Mouse (Mus musculus) testis, adult 2 months (tissue): ENCODE measurements around the gene Fam47e. TPM values are rescaled to one million over a fixed set of nuclear protein-coding genes. Genes with fewer than 3 reads are reported as not detected.

Experiments
- H3K27ac ChIP-seq: fragments of 200-500 bp; 2 replicates; pipeline ENCODE4 v1.5.1; 2012; ENCODE audit warnings: low read depth, low read length; ENCODE audit not compliant: control insufficient read depth, insufficient read depth
- H3K27me3 ChIP-seq: fragments of 200-500 bp; 2 replicates; pipeline ENCODE4 v1.6.1; 2012; ENCODE audit warnings: mild to moderate bottlenecking, low read length, moderate library complexity; ENCODE audit not compliant: control insufficient read depth, insufficient read depth
- H3K36me3 ChIP-seq: fragments of 200-500 bp; 2 replicates; pipeline ENCODE4 v1.6.1; 2012; ENCODE audit warnings: mild to moderate bottlenecking, low read length; ENCODE audit not compliant: control insufficient read depth, insufficient read depth
- H3K4me1 ChIP-seq: fragments of 200-500 bp; 2 replicates; pipeline ENCODE4 v1.6.1; 2012; ENCODE audit warnings: low read length; ENCODE audit not compliant: control insufficient read depth, insufficient read depth
- H3K4me3 ChIP-seq: fragments of 200-500 bp; 2 replicates; pipeline ENCODE4 v1.5.1; 2012; ENCODE audit warnings: low read depth, mild to moderate bottlenecking, low read length, moderate library complexity, mixed read lengths; ENCODE audit not compliant: control insufficient read depth
- CTCF ChIP-seq: fragments of 200-500 bp; IDR thresholded peaks from 2 replicates; pipeline ENCODE4 v1.5.1; 2012; ENCODE audit warnings: low read depth, mild to moderate bottlenecking, inconsistent platforms, low read length, moderate library complexity; ENCODE audit not compliant: control insufficient read depth, insufficient read depth, insufficient replicate concordance
- POLR2A ChIP-seq: fragments of 200-500 bp; IDR thresholded peaks from 2 replicates; pipeline ENCODE4 v1.6.1; 2012; ENCODE audit warnings: low read depth, mild to moderate bottlenecking, inconsistent platforms, low read length, moderate library complexity; ENCODE audit not compliant: control insufficient read depth
- polyA plus RNA-seq: library from polyadenylated mRNA; depleted of rRNA; stranded (reverse); fragments of >200 nt; gene quantifications from 2 replicates; pipeline ENCODE4 v1.2.3, GENCODE M21; 2012

Gene Fam47e
- polyA plus RNA-seq, 1 experiment: not detected

DNA sequence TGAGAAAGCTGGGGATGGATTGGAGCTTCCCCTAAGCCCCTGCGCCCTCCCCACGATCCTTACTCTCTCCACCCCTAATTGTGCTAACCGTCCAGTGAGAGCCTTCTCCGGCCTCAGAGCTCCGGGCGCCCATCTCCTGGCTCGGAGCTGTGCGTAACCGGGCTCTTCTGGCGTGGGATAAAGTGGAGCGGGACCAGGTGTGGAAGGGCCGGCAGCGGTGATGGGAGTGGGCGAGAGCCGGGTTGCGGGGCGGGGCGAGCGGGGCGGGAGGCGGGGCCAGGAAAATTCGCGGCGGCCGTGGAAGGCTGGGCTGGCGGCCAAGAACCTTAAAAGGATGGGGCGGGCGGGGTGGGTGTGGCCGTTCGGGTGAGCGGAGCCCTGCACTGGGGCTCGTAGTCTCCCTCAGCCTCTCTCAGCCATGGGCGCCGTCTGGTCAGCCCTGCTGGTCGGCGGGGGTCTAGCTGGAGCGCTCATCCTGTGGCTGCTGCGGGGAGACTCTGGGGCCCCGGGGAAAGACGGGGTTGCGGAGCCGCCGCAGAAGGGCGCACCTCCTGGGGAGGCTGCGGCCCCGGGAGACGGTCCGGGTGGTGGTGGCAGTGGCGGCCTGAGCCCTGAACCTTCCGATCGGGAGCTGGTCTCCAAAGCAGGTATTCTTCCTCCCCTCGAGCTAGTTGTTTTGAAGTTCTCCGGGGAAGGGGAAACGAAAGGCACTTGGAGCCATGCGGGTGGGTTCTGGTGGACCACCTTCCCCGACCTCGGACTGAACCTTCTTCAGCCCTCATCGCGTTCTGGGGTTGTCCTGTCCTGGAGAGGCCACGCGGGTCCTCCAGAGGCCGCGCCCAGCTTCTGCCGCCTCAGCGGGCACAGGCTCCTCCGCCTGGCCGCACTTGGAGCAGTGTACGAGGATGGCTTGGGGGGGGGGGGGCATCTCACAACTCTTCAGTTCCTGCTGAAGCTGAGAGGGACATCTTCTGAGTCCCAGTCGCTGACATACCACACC is 48.1 kb downstream of the Fam47e start, which contains the start of gene Stbd1:
Gene Stbd1, plus strand, starts transcription at position 351 of the 1,000 bp plus-strand sequence.
- TF ChIP-seq CTCF (no peak), POLR2A (no peak)
- H3K27me3 ChIP-seq: no peaks in the 10 kb centered on the region
- no peaks in the 10 kb centered on the region for H3K36me3 ChIP-seq
- peak within 1 kb of the TSS; percentile 78 for H3K4me3 ChIP-seq
- H3K4me1 ChIP-seq: peaks cover 10% of the 10 kb centered on the region
- no peak within 1 kb of the TSS; the same call in 1 of the 2 replicates for H3K27ac ChIP-seq

DNA sequence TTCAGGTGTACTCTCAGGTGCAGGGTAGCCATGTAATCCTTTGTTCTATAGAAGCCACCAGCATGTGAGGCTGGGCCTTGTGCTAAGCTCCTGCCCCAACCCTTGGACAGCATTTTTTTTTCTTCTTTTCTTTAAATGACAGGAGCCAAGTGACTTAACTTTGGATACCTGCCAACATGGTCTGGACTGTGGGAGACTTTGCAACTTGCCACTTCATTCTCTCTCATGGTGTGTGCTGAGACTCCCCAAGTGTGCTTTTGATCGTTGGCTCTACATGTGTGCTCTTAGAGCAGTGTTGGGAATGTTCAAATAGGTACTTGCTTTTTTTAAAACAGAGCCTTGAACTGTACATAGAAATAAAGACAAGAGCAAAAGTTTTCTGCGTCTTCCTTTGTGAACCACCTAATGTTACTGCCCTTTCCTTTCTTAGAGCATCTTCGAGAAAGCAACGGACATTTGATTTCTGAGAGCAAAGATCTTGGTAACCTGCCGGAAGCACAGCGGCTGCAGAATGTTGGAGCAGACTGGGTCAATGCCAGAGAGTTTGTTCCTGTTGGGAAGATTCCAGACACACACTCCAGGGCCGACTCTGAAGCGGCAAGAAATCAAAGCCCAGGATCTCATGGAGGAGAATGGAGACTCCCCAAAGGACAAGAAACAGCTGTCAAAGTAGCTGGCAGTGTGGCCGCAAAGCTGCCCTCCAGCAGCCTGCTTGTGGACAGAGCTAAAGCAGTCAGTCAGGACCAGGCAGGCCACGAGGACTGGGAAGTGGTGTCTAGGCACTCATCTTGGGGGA is 49.8 kb downstream of the Fam47e start:
- H3K36me3 ChIP-seq: no peaks in the 10 kb centered on the region; the same call in 1 of the 2 replicates
- H3K27ac ChIP-seq: no peak overlapping the region
- no peak for TF ChIP-seq CTCF
- no peak for TF ChIP-seq POLR2A
- no peaks in the 10 kb centered on the region for H3K27me3 ChIP-seq
- H3K4me1 ChIP-seq: peaks cover 10% of the 10 kb centered on the region
- H3K4me3 ChIP-seq: no peak overlapping the region

DNA sequence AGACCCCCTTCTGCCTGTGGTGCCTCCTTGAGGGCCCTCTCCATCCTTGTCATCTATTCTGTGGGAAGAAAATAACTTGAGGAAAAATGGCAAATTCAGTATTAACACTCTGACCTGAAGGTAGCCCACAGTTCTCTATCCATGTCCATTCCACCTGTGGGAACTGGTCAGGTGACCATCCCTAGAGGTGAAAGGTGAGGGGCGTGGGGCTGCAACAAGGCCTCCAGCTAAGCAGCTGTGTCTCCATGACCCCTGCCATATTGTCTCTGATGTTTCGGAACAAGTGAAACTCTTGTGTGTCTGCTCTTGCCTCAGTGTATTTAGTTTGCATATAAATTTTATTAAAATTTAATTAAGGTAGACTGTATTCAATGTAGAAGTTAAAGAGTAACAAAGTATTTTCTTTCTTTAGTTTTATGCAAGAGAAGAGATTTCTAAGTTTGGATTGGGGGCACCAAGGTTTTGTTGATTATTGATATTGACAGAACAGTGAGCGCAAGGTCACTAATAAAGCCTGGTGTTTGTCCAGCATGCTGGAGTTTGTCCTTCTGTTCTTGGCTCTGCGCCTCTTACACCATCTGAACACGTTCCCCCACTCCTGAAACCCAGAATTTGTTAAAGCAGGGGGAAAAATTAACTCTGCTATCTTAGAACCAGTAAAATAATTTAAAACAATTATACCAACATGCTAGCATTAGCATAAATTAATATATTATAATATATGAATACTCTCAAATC is 52.8 kb downstream of the Fam47e start:
- peaks cover 9% of the 10 kb centered on the region for H3K4me1 ChIP-seq
- H3K36me3 ChIP-seq: peaks cover 2% of the 10 kb centered on the region
- H3K4me3 ChIP-seq: no peak overlapping the region
- no peak overlapping the region for H3K27ac ChIP-seq
- no peaks in the 10 kb centered on the region for H3K27me3 ChIP-seq
- no peak for TF ChIP-seq CTCF
- no peak for TF ChIP-seq POLR2A

DNA sequence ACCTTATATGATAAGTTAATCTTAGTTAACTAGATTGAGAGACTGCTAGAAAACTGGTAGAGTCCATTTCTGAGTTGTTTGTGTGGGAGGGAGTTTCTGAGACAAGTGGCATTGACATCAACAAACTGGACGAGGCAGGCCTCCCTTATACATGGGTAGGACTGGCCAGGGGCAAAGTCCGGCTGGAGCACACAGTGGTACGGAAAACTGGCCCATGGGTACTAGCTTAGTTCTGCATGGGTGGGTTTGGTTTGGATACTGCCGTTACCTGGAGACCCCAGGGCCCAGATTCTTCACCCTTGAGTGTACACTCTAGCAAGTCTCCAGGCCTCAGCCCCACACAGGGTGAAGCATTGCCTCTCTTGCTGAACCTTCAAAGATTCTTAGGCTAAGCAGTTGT is 57.9 kb downstream of the Fam47e start:
- TF ChIP-seq POLR2A (no peak), CTCF (no peak)
- Histone ChIP-seq H3K4me3 (no peak overlapping the region), H3K4me1 (no peaks in the 10 kb centered on the region), H3K36me3 (peaks cover 2% of the 10 kb centered on the region), H3K27ac (no peak overlapping the region), H3K27me3 (no peaks in the 10 kb centered on the region)

DNA sequence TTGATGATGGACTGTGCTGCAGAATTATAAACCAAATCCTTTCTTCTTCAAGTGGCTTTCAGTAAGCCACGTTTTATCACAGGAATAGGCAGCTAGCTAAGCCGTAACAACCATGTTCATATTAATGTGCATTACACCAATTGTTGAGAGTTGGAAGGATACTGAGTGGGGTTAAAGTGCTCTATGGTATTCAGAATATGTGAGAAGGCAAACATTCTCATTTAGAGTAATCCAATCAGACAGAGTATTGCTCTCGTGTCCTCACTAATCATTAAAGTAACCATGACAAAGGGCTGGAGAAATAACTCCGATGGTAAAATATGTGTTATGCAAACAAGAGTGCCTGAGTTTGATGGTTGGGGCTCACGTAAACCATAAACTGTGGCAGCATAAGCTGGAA is 67.0 kb downstream of the Fam47e start:
- H3K4me1 ChIP-seq: no peaks in the 10 kb centered on the region
- H3K36me3 ChIP-seq: peaks cover 4% of the 10 kb centered on the region; the same call in 1 of the 2 replicates
- no peak overlapping the region for H3K4me3 ChIP-seq
- H3K27ac ChIP-seq: no peak overlapping the region
- no peaks in the 10 kb centered on the region for H3K27me3 ChIP-seq
- TF ChIP-seq POLR2A: no peak
- TF ChIP-seq CTCF: no peak

DNA sequence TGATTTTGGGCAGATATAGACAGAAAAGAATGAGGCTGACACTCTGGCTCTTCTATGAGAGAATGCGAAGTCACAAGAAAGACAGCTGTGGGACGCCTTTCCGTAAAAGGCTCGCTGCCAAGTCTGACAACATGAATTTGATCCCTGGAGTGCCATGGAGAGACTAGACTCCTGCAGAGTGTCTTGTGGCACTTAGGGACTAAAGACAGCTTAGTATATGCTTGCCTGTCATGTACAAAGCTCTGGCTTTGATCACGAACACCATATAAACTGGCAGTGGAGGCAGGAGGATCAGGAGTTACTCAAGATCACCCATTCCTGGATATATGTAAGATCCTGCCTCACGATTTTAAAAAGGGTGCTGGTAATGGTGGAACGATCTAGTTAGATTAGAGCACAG is 73.0 kb downstream of the Fam47e start:
- Histone ChIP-seq H3K4me3 (no peak overlapping the region), H3K36me3 (peaks cover 2% of the 10 kb centered on the region), H3K27ac (no peak overlapping the region), H3K27me3 (no peaks in the 10 kb centered on the region), H3K4me1 (no peaks in the 10 kb centered on the region)
- TF ChIP-seq POLR2A (no peak), CTCF (no peak)

DNA sequence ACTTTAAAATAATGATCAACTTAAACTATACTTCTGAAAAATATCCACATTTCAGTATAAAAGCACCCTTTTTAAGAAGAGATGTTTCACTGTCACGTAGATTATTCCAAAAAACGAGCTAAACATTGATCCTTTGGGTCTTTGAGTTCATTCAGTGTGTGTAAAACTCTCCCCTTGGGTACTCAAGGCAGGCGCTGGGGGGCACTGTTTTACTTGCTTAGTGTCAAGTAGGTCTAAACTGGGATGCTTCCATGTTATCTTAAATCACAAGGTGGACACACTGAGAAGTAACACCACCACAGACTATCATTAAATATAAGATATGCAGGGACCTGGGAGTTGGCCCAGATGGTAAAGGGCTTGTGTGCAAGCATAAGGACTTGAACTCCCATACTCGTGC is 78.7 kb downstream of the Fam47e start:
- no peaks in the 10 kb centered on the region; the same call in none of the 2 replicates for H3K36me3 ChIP-seq
- H3K27ac ChIP-seq: no peak overlapping the region
- H3K4me1 ChIP-seq: no peaks in the 10 kb centered on the region
- no peak overlapping the region for H3K4me3 ChIP-seq
- TF ChIP-seq CTCF (no peak), POLR2A (no peak)
- no peaks in the 10 kb centered on the region for H3K27me3 ChIP-seq
